Mouse (Mus musculus) intestine, embryonic 15.5 days (tissue): ENCODE measurements around the gene Art3. TPM values are rescaled to one million over a fixed set of nuclear protein-coding genes. Genes with fewer than 3 reads are reported as not detected.

Source experiments
- ATAC-seq: fragments of 200-750 bp; cut with Nextera tagmentation; 2 replicates; pipeline ENCODE4 v1.8.0; 2017; ENCODE audit warnings: moderate TSS enrichment, moderate library complexity
- H3K27ac ChIP-seq: fragments of 300-500 bp; sonication (generic); 2 replicates; pipeline ENCODE4 v1.5.1; 2015; ENCODE audit warnings: mild to moderate bottlenecking, inconsistent platforms
- H3K27me3 ChIP-seq: fragments of 300-500 bp; sonication (generic); replicated peaks from 2 replicates; pipeline ENCODE4 v1.6.1; 2015; ENCODE audit warnings: inconsistent platforms
- H3K36me3 ChIP-seq: fragments of 300-500 bp; sonication (generic); 2 replicates; pipeline ENCODE4 v1.6.1; 2015; ENCODE audit warnings: inconsistent platforms
- H3K4me1 ChIP-seq: fragments of 300-500 bp; sonication (generic); replicated peaks from 2 replicates; pipeline ENCODE4 v1.6.1; 2015; ENCODE audit warnings: inconsistent platforms
- H3K4me2 ChIP-seq: fragments of 300-500 bp; sonication (generic); replicated peaks from 2 replicates; pipeline ENCODE4 v1.6.1; 2015; ENCODE audit warnings: mild to moderate bottlenecking, inconsistent platforms
- H3K4me3 ChIP-seq: fragments of 300-500 bp; sonication (generic); replicated peaks from 2 replicates; pipeline ENCODE4 v1.5.1; 2015; ENCODE audit warnings: inconsistent platforms
- H3K9ac ChIP-seq: fragments of 300-500 bp; sonication (generic); 2 replicates; pipeline ENCODE4 v1.6.1; 2015; ENCODE audit warnings: inconsistent platforms
- H3K9me3 ChIP-seq: fragments of 300-500 bp; sonication (generic); 2 replicates; pipeline ENCODE4 v1.6.1; 2016; ENCODE audit warnings: inconsistent platforms
- WGBS: fragments of 180-500 bp; shearing (Covaris S2); methylation state at CpG from one replicate; pipeline ENCODE4 v1.1.7; 2015; 5-methylcytosine and 5-hydroxymethylcytosine counted together
- polyA plus RNA-seq: library from polyadenylated mRNA; unstranded; fragments of >200 nt; fragmentation: Nextera tagmentation; extraction: Ambion mirVana; gene quantifications from 2 replicates; pipeline ENCODE4 v1.2.1, GENCODE M21; 2015

Art3 gene
- 3.7 and 4.0 TPM in 2 replicates for polyA plus RNA-seq

- Histone ChIP-seq H3K27me3 (no peaks in the 10 kb centered on the region), H3K27ac (peak within 1 kb of the TSS; percentile 84), H3K4me3 (no peak within 1 kb of the TSS), H3K9ac (no peak within 1 kb of the TSS), H3K4me1 (0 out of 2 replicates have a peak, but pooled peaks cover 5% of the 10 kb centered on the region), H3K4me2 (peak within 1 kb of the TSS; percentile 25), H3K9me3 (no peaks in the 10 kb centered on the region), H3K36me3 (no peaks in the 10 kb centered on the region)
- peak; percentile 15; the same call in 1 of the 2 replicates for ATAC-seq
- 85% methylated on average over 17 of the region's 17 CpGs for WGBS
Measured at GRCm38 (mm10) chr5:92331635-92332338, at the start of gene Art3. Art3 (plus strand) TSS chr5:92331827.

- Histone ChIP-seq H3K27ac (peak overlapping the region; percentile 65; the same call in 1 of the 2 replicates), H3K36me3 (peaks cover 13% of the 10 kb centered on the region), H3K4me2 (no peak overlapping the region), H3K4me3 (no peak overlapping the region), H3K9me3 (no peaks in the 10 kb centered on the region), H3K27me3 (no peaks in the 10 kb centered on the region), H3K9ac (no peak overlapping the region), H3K4me1 (peaks cover 20% of the 10 kb centered on the region)
- WGBS: 70% methylated on average over 4 of the region's 4 CpGs
- ATAC-seq: no peak
Measured at GRCm38 (mm10) chr5:92282571-92282970, 49.1 kb upstream of the Art3 start.

GRCm38 (mm10) chr5:92283107-92283506 lies 48.5 kb upstream of the Art3 start:
- no peak overlapping the region for H3K4me3 ChIP-seq
- no peaks in the 10 kb centered on the region for H3K9me3 ChIP-seq
- peaks cover 18% of the 10 kb centered on the region for H3K36me3 ChIP-seq
- 35% methylated on average over 3 of the region's 3 CpGs for WGBS
- no peaks in the 10 kb centered on the region for H3K27me3 ChIP-seq
- no peak overlapping the region for H3K9ac ChIP-seq
- peak; percentile 64 for ATAC-seq
- peaks cover 20% of the 10 kb centered on the region for H3K4me1 ChIP-seq
- peak overlapping the region; percentile 35; the same call in 1 of the 2 replicates for H3K4me2 ChIP-seq
- H3K27ac ChIP-seq: peak overlapping the region; percentile 65

GRCm38 (mm10) chr5:92287840-92288239 lies 43.8 kb upstream of the Art3 start:
- ATAC-seq: no peak
- WGBS: 84% methylated on average over 6 of the region's 6 CpGs
- Histone ChIP-seq H3K4me2 (no peak overlapping the region), H3K9me3 (no peaks in the 10 kb centered on the region), H3K9ac (no peak overlapping the region), H3K4me1 (0 out of 2 replicates have a peak, but pooled peaks cover 5% of the 10 kb centered on the region), H3K36me3 (peaks cover 44% of the 10 kb centered on the region), H3K27me3 (no peaks in the 10 kb centered on the region), H3K27ac (no peak overlapping the region), H3K4me3 (no peak overlapping the region)

- WGBS: 72% methylated on average over 6 of the region's 6 CpGs
- 0 out of 2 replicates have a peak overlapping the region, but pooled peaks have one; percentile 22 for H3K4me2 ChIP-seq
- peaks cover 43% of the 10 kb centered on the region for H3K36me3 ChIP-seq
- H3K4me3 ChIP-seq: no peak overlapping the region
- no peaks in the 10 kb centered on the region for H3K27me3 ChIP-seq
- peak overlapping the region; percentile 61 for H3K27ac ChIP-seq
- H3K4me1 ChIP-seq: no peaks in the 10 kb centered on the region
- H3K9me3 ChIP-seq: no peaks in the 10 kb centered on the region
- no peak overlapping the region for H3K9ac ChIP-seq
- peak; percentile 94 for ATAC-seq
Measured at GRCm38 (mm10) chr5:92291652-92292414, 39.8 kb upstream of the Art3 start.

- no peaks in the 10 kb centered on the region for H3K9me3 ChIP-seq
- H3K27ac ChIP-seq: no peak overlapping the region
- 89% methylated on average over 2 of the region's 2 CpGs for WGBS
- H3K27me3 ChIP-seq: no peaks in the 10 kb centered on the region
- peaks cover 43% of the 10 kb centered on the region for H3K36me3 ChIP-seq
- no peaks in the 10 kb centered on the region for H3K4me1 ChIP-seq
- no peak overlapping the region for H3K9ac ChIP-seq
- H3K4me2 ChIP-seq: no peak overlapping the region
- H3K4me3 ChIP-seq: no peak overlapping the region
- ATAC-seq: no peak
Measured at GRCm38 (mm10) chr5:92294525-92294924, 37.1 kb upstream of the Art3 start.

GRCm38 (mm10) chr5:92302149-92302840 lies 29.3 kb upstream of the Art3 start:
- no peak for ATAC-seq
- no peaks in the 10 kb centered on the region for H3K27me3 ChIP-seq
- H3K9ac ChIP-seq: no peak overlapping the region
- H3K4me2 ChIP-seq: no peak overlapping the region
- H3K9me3 ChIP-seq: no peaks in the 10 kb centered on the region
- no peak overlapping the region for H3K4me3 ChIP-seq
- H3K36me3 ChIP-seq: peaks cover 57% of the 10 kb centered on the region
- H3K4me1 ChIP-seq: no peaks in the 10 kb centered on the region
- H3K27ac ChIP-seq: no peak overlapping the region
- 81% methylated on average over 13 of the region's 13 CpGs for WGBS

GRCm38 (mm10) chr5:92304291-92304690 lies 27.3 kb upstream of the Art3 start:
- H3K4me3 ChIP-seq: no peak overlapping the region
- H3K36me3 ChIP-seq: peaks cover 44% of the 10 kb centered on the region

GRCm38 (mm10) chr5:92309681-92310511 lies 21.7 kb upstream of the Art3 start, which contains the start of gene Sdad1:
Sdad1 (minus strand) TSS chr5:92310479.
- WGBS: 2% methylated on average over 41 of the region's 41 CpGs
- H3K9me3 ChIP-seq: no peaks in the 10 kb centered on the region
- peak; percentile 93 for ATAC-seq
- peak within 1 kb of the TSS; percentile 55 for H3K27ac ChIP-seq
- H3K4me2 ChIP-seq: peak within 1 kb of the TSS; percentile 69
- peaks cover 4% of the 10 kb centered on the region; the same call in 1 of the 2 replicates for H3K4me1 ChIP-seq
- H3K9ac ChIP-seq: peak within 1 kb of the TSS; percentile 60
- H3K36me3 ChIP-seq: peaks cover 6% of the 10 kb centered on the region; the same call in 1 of the 2 replicates
- H3K27me3 ChIP-seq: no peaks in the 10 kb centered on the region
- H3K4me3 ChIP-seq: peak within 1 kb of the TSS; percentile 74

More at GRCm38 (mm10) chr5:92304291-92304690, 27.3 kb upstream of the Art3 start:
- Histone ChIP-seq H3K4me1 (peaks cover 4% of the 10 kb centered on the region; the same call in 1 of the 2 replicates), H3K27ac (no peak overlapping the region), H3K27me3 (no peaks in the 10 kb centered on the region), H3K9ac (no peak overlapping the region), H3K4me2 (no peak overlapping the region), H3K9me3 (no peaks in the 10 kb centered on the region)
- 76% methylated on average over 3 of the region's 3 CpGs for WGBS
- no peak for ATAC-seq

GRCm38 (mm10) chr5:92312046-92312715 lies 19.4 kb upstream of the Art3 start:
- no peak overlapping the region for H3K27ac ChIP-seq
- 11% methylated on average over 13 of the region's 13 CpGs for WGBS
- H3K9me3 ChIP-seq: no peaks in the 10 kb centered on the region
- ATAC-seq: no peak
- no peak overlapping the region for H3K9ac ChIP-seq
- no peak overlapping the region for H3K4me3 ChIP-seq
- H3K4me2 ChIP-seq: no peak overlapping the region
- no peaks in the 10 kb centered on the region for H3K36me3 ChIP-seq
- H3K4me1 ChIP-seq: peaks cover 4% of the 10 kb centered on the region; the same call in 1 of the 2 replicates
- no peaks in the 10 kb centered on the region for H3K27me3 ChIP-seq

- H3K9me3 ChIP-seq: no peaks in the 10 kb centered on the region
- H3K9ac ChIP-seq: no peak overlapping the region
- H3K27ac ChIP-seq: no peak overlapping the region
- no peaks in the 10 kb centered on the region for H3K36me3 ChIP-seq
- no peak for ATAC-seq
- H3K4me1 ChIP-seq: peaks cover 3% of the 10 kb centered on the region; the same call in 1 of the 2 replicates
- 43% methylated on average over 7 of the region's 7 CpGs for WGBS
- H3K27me3 ChIP-seq: no peaks in the 10 kb centered on the region
- H3K4me2 ChIP-seq: no peak overlapping the region
- no peak overlapping the region for H3K4me3 ChIP-seq
Measured at GRCm38 (mm10) chr5:92313776-92314175, 17.9 kb upstream of the Art3 start.
